Mouse (Mus musculus) heart, adult 10 weeks (tissue): ENCODE data around the gene Wscd2. TPM values are rescaled to one million over a fixed set of nuclear protein-coding genes. Genes with fewer than 3 reads are reported as not detected.

Source experiments
- polyA plus RNA-seq: library from polyadenylated mRNA; stranded (reverse); fragments of 350-450 nt; fragmentation: Illumina TruSeq; extraction: RNeasy Lipid Tissue Mini Kit (QIAGEN cat#74804); gene quantifications from one replicate; pipeline ENCODE4 v1.2.3, GENCODE M21; 2014; ENCODE audit warnings: low read depth, low replicate concordance

Wscd2 gene
- polyA plus RNA-seq, result 0.47 TPM

GRCm38 (mm10) chr5:113490033-113490432 lies at the start of gene Wscd2:
TSS of gene Wscd2 (plus strand) at chr5:113490333.

Other genes with a start within 250 kb of the Wscd2 start
- gene Sgsm1, start 179.5 kb upstream of the Wscd2 start, polyA plus RNA-seq, result 0.76 TPM
- gene Aym1, start 133.0 kb upstream of the Wscd2 start, polyA plus RNA-seq, result not detected
- gene Cmklr1, start 160.1 kb downstream of the Wscd2 start, polyA plus RNA-seq, result 14.2 TPM
- gene 1700069L16Rik, start 234.4 kb downstream of the Wscd2 start, polyA plus RNA-seq, result not detected
- gene Ficd, start 245.5 kb downstream of the Wscd2 start, polyA plus RNA-seq, result 8.0 TPM